Mouse (Mus musculus): ENCODE results near the gene Sec14l5. TPM values are rescaled to one million over a fixed set of nuclear protein-coding genes. Genes with fewer than 3 reads are reported as not detected.

Sec14l5 gene
- polyA plus RNA-seq, 1 experiment from 2014 or later: 0.04 TPM

- H3K36me3 ChIP-seq (ENCODE audit: control insufficient read depth, insufficient read depth): no peaks in the 10 kb centered on the region
- no peaks in the 10 kb centered on the region for H3K9me3 ChIP-seq (replicated peaks; ENCODE audit: control insufficient read depth, low read length)
- H3K9ac ChIP-seq (ENCODE audit: low read depth, low read length): no peak overlapping the region
- 60% methylated on average over 6 of the region's 6 CpGs for WGBS (ENCODE audit: insufficient replicate concordance)
- no peaks in the 10 kb centered on the region for H3K4me1 ChIP-seq (ENCODE audit: control insufficient read depth, low read depth, low read length)
- H3K27me3 ChIP-seq (ENCODE audit: control insufficient read depth, insufficient read depth, low read depth, low read length): no peaks in the 10 kb centered on the region
- no peak overlapping the region for H3K27ac ChIP-seq (ENCODE audit: low read length)
- H3K4me3 ChIP-seq (ENCODE audit: low read depth, low read length): no peak overlapping the region
- ATAC-seq (ENCODE audit: low read depth): no peak
- H3K4me2 ChIP-seq (ENCODE audit: low read depth, low read length): no peak overlapping the region
These were observed 17.4 kb downstream of the Sec14l5 start for GRCm38 (mm10) chr16:5164327-5164726.

- Histone ChIP-seq H3K4me2 (ENCODE audit: low read depth, low read length) (no peak overlapping the region), H3K9me3 (replicated peaks; ENCODE audit: control insufficient read depth, low read length) (no peaks in the 10 kb centered on the region), H3K27me3 (ENCODE audit: control insufficient read depth, insufficient read depth, low read depth, low read length) (no peaks in the 10 kb centered on the region), H3K27ac (ENCODE audit: low read length) (no peak overlapping the region), H3K9ac (ENCODE audit: low read depth, low read length) (no peak overlapping the region), H3K4me1 (ENCODE audit: control insufficient read depth, low read depth, low read length) (no peaks in the 10 kb centered on the region), H3K4me3 (ENCODE audit: low read depth, low read length) (no peak overlapping the region), H3K36me3 (ENCODE audit: control insufficient read depth, insufficient read depth) (no peaks in the 10 kb centered on the region)
- 56% methylated on average over 2 of the region's 2 CpGs for WGBS (ENCODE audit: insufficient replicate concordance)
- ATAC-seq (ENCODE audit: low read depth): no peak
These were observed 21.1 kb downstream of the Sec14l5 start for GRCm38 (mm10) chr16:5168038-5168437.

- WGBS (ENCODE audit: insufficient replicate concordance): 68% methylated on average over 5 of the region's 5 CpGs
- no peak overlapping the region for H3K4me2 ChIP-seq (ENCODE audit: low read depth, low read length)
- no peak overlapping the region for H3K9ac ChIP-seq (ENCODE audit: low read depth, low read length)
- ATAC-seq (ENCODE audit: low read depth): no peak
- no peak overlapping the region for H3K4me3 ChIP-seq (ENCODE audit: low read depth, low read length)
- no peaks in the 10 kb centered on the region for H3K27me3 ChIP-seq (ENCODE audit: control insufficient read depth, insufficient read depth, low read depth, low read length)
- no peaks in the 10 kb centered on the region for H3K4me1 ChIP-seq (ENCODE audit: control insufficient read depth, low read depth, low read length)
- H3K9me3 ChIP-seq (replicated peaks; ENCODE audit: control insufficient read depth, low read length): no peaks in the 10 kb centered on the region
- H3K36me3 ChIP-seq (ENCODE audit: control insufficient read depth, insufficient read depth): no peaks in the 10 kb centered on the region
- H3K27ac ChIP-seq (ENCODE audit: low read length): no peak overlapping the region
These were observed 21.9 kb downstream of the Sec14l5 start for GRCm38 (mm10) chr16:5168829-5169228.

- no peak for ATAC-seq (ENCODE audit: low read depth)
- Histone ChIP-seq H3K27ac (ENCODE audit: low read length) (no peak overlapping the region), H3K4me2 (ENCODE audit: low read depth, low read length) (no peak overlapping the region), H3K9ac (ENCODE audit: low read depth, low read length) (no peak overlapping the region), H3K9me3 (replicated peaks; ENCODE audit: control insufficient read depth, low read length) (no peaks in the 10 kb centered on the region), H3K4me3 (ENCODE audit: low read depth, low read length) (no peak overlapping the region), H3K27me3 (ENCODE audit: control insufficient read depth, insufficient read depth, low read depth, low read length) (no peaks in the 10 kb centered on the region), H3K4me1 (ENCODE audit: control insufficient read depth, low read depth, low read length) (no peaks in the 10 kb centered on the region), H3K36me3 (ENCODE audit: control insufficient read depth, insufficient read depth) (no peaks in the 10 kb centered on the region)
- WGBS (ENCODE audit: insufficient replicate concordance): 77% methylated on average over 6 of the region's 6 CpGs
These were observed 25.7 kb downstream of the Sec14l5 start for GRCm38 (mm10) chr16:5172636-5173035.

- H3K9ac ChIP-seq (ENCODE audit: low read depth, low read length): no peak overlapping the region
These were observed 36.5 kb downstream of the Sec14l5 start for GRCm38 (mm10) chr16:5183310-5183975.

GRCm38 (mm10) chr16:5184101-5184500, 37.2 kb downstream of the Sec14l5 start:
- Histone ChIP-seq H3K4me2 (ENCODE audit: low read depth, low read length) (no peak overlapping the region), H3K27me3 (ENCODE audit: control insufficient read depth, insufficient read depth, low read depth, low read length) (no peaks in the 10 kb centered on the region), H3K4me1 (ENCODE audit: control insufficient read depth, low read depth, low read length) (no peaks in the 10 kb centered on the region), H3K9ac (ENCODE audit: low read depth, low read length) (no peak overlapping the region), H3K27ac (ENCODE audit: low read length) (no peak overlapping the region), H3K36me3 (ENCODE audit: control insufficient read depth, insufficient read depth) (no peaks in the 10 kb centered on the region), H3K4me3 (ENCODE audit: low read depth, low read length) (no peak overlapping the region), H3K9me3 (replicated peaks; ENCODE audit: control insufficient read depth, low read length) (no peaks in the 10 kb centered on the region)
- WGBS (ENCODE audit: insufficient replicate concordance): 38% methylated on average over 8 of the region's 8 CpGs
- no peak for ATAC-seq (ENCODE audit: low read depth)

More at GRCm38 (mm10) chr16:5183310-5183975, 36.5 kb downstream of the Sec14l5 start:
- Histone ChIP-seq H3K4me3 (ENCODE audit: low read depth, low read length) (no peak overlapping the region), H3K9me3 (replicated peaks; ENCODE audit: control insufficient read depth, low read length) (no peaks in the 10 kb centered on the region), H3K27ac (ENCODE audit: low read length) (no peak overlapping the region), H3K4me1 (ENCODE audit: control insufficient read depth, low read depth, low read length) (no peaks in the 10 kb centered on the region), H3K36me3 (ENCODE audit: control insufficient read depth, insufficient read depth) (no peaks in the 10 kb centered on the region), H3K27me3 (ENCODE audit: control insufficient read depth, insufficient read depth, low read depth, low read length) (no peaks in the 10 kb centered on the region), H3K4me2 (ENCODE audit: low read depth, low read length) (no peak overlapping the region)
- 67% methylated on average over 18 of the region's 18 CpGs for WGBS (ENCODE audit: insufficient replicate concordance)
- no peak for ATAC-seq (ENCODE audit: low read depth)

GRCm38 (mm10) chr16:5184956-5185355, 38.0 kb downstream of the Sec14l5 start:
- Histone ChIP-seq H3K4me3 (ENCODE audit: low read depth, low read length) (no peak overlapping the region), H3K27ac (ENCODE audit: low read length) (no peak overlapping the region), H3K27me3 (ENCODE audit: control insufficient read depth, insufficient read depth, low read depth, low read length) (no peaks in the 10 kb centered on the region), H3K36me3 (ENCODE audit: control insufficient read depth, insufficient read depth) (no peaks in the 10 kb centered on the region), H3K4me1 (ENCODE audit: control insufficient read depth, low read depth, low read length) (no peaks in the 10 kb centered on the region), H3K4me2 (ENCODE audit: low read depth, low read length) (no peak overlapping the region), H3K9ac (ENCODE audit: low read depth, low read length) (no peak overlapping the region), H3K9me3 (replicated peaks; ENCODE audit: control insufficient read depth, low read length) (no peaks in the 10 kb centered on the region)
- no peak for ATAC-seq (ENCODE audit: low read depth)
- 65% methylated on average over 5 of the region's 5 CpGs for WGBS (ENCODE audit: insufficient replicate concordance)

- H3K4me1 ChIP-seq (ENCODE audit: control insufficient read depth, low read depth, low read length): no peaks in the 10 kb centered on the region
- no peak overlapping the region for H3K9ac ChIP-seq (ENCODE audit: low read depth, low read length)
- no peak overlapping the region for H3K4me2 ChIP-seq (ENCODE audit: low read depth, low read length)
- no peak overlapping the region for H3K4me3 ChIP-seq (ENCODE audit: low read depth, low read length)
- no peak for ATAC-seq (ENCODE audit: low read depth)
- 60% methylated on average over 7 of the region's 7 CpGs for WGBS (ENCODE audit: insufficient replicate concordance)
- no peak overlapping the region for H3K27ac ChIP-seq (ENCODE audit: low read length)
- no peaks in the 10 kb centered on the region for H3K9me3 ChIP-seq (replicated peaks; ENCODE audit: control insufficient read depth, low read length)
- no peaks in the 10 kb centered on the region for H3K27me3 ChIP-seq (ENCODE audit: control insufficient read depth, insufficient read depth, low read depth, low read length)
- no peaks in the 10 kb centered on the region for H3K36me3 ChIP-seq (ENCODE audit: control insufficient read depth, insufficient read depth)
These were observed 38.8 kb downstream of the Sec14l5 start for GRCm38 (mm10) chr16:5185691-5186090.

- no peaks in the 10 kb centered on the region for H3K9me3 ChIP-seq (replicated peaks; ENCODE audit: control insufficient read depth, low read length)
- H3K27me3 ChIP-seq (ENCODE audit: control insufficient read depth, insufficient read depth, low read depth, low read length): no peaks in the 10 kb centered on the region
- no peak overlapping the region for H3K4me3 ChIP-seq (ENCODE audit: low read depth, low read length)
- no peaks in the 10 kb centered on the region for H3K4me1 ChIP-seq (ENCODE audit: control insufficient read depth, low read depth, low read length)
- no peak for ATAC-seq (ENCODE audit: low read depth)
- H3K9ac ChIP-seq (ENCODE audit: low read depth, low read length): no peak overlapping the region
- WGBS (ENCODE audit: insufficient replicate concordance): 49% methylated on average over 7 of the region's 7 CpGs
- no peak overlapping the region for H3K4me2 ChIP-seq (ENCODE audit: low read depth, low read length)
- H3K36me3 ChIP-seq (ENCODE audit: control insufficient read depth, insufficient read depth): no peaks in the 10 kb centered on the region
- no peak overlapping the region for H3K27ac ChIP-seq (ENCODE audit: low read length)
These were observed 39.3 kb downstream of the Sec14l5 start for GRCm38 (mm10) chr16:5186234-5186633.
